Mouse (Mus musculus) kidney, embryonic 15.5 days (tissue): ENCODE data around the gene Papolb. TPM values are rescaled to one million over a fixed set of nuclear protein-coding genes. Genes with fewer than 3 reads are reported as not detected.

ENCODE experiments used
- ATAC-seq: fragments of 200-750 bp; cut with Nextera tagmentation; replicated peaks from 2 replicates; pipeline ENCODE4 v1.8.0; 2017; ENCODE audit warnings: moderate TSS enrichment; ENCODE audit not compliant: low FRiP score
- H3K27ac ChIP-seq: fragments of 300-500 bp; sonication (generic); 2 replicates; pipeline ENCODE4 v1.5.1; 2015; ENCODE audit warnings: mild to moderate bottlenecking, inconsistent platforms
- H3K27me3 ChIP-seq: fragments of 300-500 bp; sonication (generic); 2 replicates; pipeline ENCODE4 v1.6.1; 2015; ENCODE audit warnings: inconsistent platforms
- H3K36me3 ChIP-seq: fragments of 300-500 bp; sonication (generic); 2 replicates; pipeline ENCODE4 v1.6.1; 2015; ENCODE audit warnings: inconsistent platforms
- H3K4me1 ChIP-seq: fragments of 300-500 bp; sonication (generic); 2 replicates; pipeline ENCODE4 v1.6.1; 2015; ENCODE audit warnings: inconsistent platforms
- H3K4me2 ChIP-seq: fragments of 300-500 bp; sonication (generic); 2 replicates; pipeline ENCODE4 v1.6.1; 2015; ENCODE audit warnings: moderate library complexity, mild to moderate bottlenecking, inconsistent platforms
- H3K4me3 ChIP-seq: fragments of 300-500 bp; sonication (generic); replicated peaks from 2 replicates; pipeline ENCODE4 v1.5.1; 2015; ENCODE audit warnings: mild to moderate bottlenecking, inconsistent platforms
- H3K9ac ChIP-seq: fragments of 300-500 bp; sonication (generic); 2 replicates; pipeline ENCODE4 v1.6.1; 2015; ENCODE audit warnings: mild to moderate bottlenecking, inconsistent platforms
- H3K9me3 ChIP-seq: fragments of 300-500 bp; sonication (generic); replicated peaks from 2 replicates; pipeline ENCODE4 v1.6.1; 2016; ENCODE audit warnings: inconsistent platforms
- WGBS: fragments of 180-500 bp; shearing (Covaris S2); methylation state at CpG from one replicate; pipeline ENCODE4 v1.1.7; 2015; ENCODE audit warnings: mixed read lengths; 5-methylcytosine and 5-hydroxymethylcytosine counted together
- polyA plus RNA-seq: library from polyadenylated mRNA; unstranded; fragments of >200 nt; fragmentation: Nextera tagmentation; extraction: Ambion mirVana; gene quantifications from 2 replicates; pipeline ENCODE4 v1.2.1, GENCODE M21; 2015

Gene Papolb
- polyA plus RNA-seq, 1 experiment from 2014 or later = 0.08 TPM

- no peaks in the 10 kb centered on the region for H3K36me3 ChIP-seq
- no peak overlapping the region for H3K9ac ChIP-seq
- ATAC-seq = no peak
- peak overlapping the region; percentile 34; the same call in 1 of the 2 replicates for H3K27ac ChIP-seq
- H3K4me3 ChIP-seq = no peak overlapping the region
- 36% methylated on average over 9 of the region's 9 CpGs for WGBS
- peaks cover 14% of the 10 kb centered on the region for H3K27me3 ChIP-seq
- peak overlapping the region; percentile 100 for H3K4me2 ChIP-seq
- no peaks in the 10 kb centered on the region for H3K9me3 ChIP-seq
- peaks cover 30% of the 10 kb centered on the region for H3K4me1 ChIP-seq
These were observed 19.6 kb upstream of the Papolb start for GRCm38 (mm10) chr5:142549441-142549840.

GRCm38 (mm10) chr5:142547066-142547465 lies 17.2 kb upstream of the Papolb start:
- H3K4me1 ChIP-seq = peaks cover 30% of the 10 kb centered on the region
- H3K9ac ChIP-seq = no peak overlapping the region
- no peaks in the 10 kb centered on the region for H3K9me3 ChIP-seq
- H3K4me3 ChIP-seq = no peak overlapping the region
- no peaks in the 10 kb centered on the region for H3K36me3 ChIP-seq
- no peak overlapping the region for H3K4me2 ChIP-seq
- no peak for ATAC-seq
- no peak overlapping the region for H3K27ac ChIP-seq
- H3K27me3 ChIP-seq = peaks cover 14% of the 10 kb centered on the region
- 90% methylated on average over 3 of the region's 3 CpGs for WGBS

DNA sequence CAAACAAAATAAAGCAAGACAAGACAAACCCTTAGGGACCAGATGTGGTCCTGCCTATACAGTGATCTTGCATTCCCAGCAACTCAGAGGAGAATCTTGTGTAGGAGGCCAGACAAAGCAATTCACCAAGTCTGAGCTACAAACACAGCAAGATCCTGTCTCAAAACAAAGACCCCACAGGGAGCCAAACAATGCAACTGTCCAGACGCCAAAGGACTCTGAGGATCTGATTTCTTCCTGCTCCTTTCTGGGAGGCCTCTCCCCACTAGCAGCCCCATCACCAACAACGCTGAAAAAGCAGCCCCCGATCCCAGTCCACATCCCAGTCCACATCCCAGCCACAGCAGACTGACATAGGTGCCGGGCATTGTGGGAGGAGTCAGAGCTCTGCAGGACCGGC lies 16.5 kb upstream of the Papolb start:
- no peak for ATAC-seq
- no peak overlapping the region for H3K27ac ChIP-seq
- WGBS = 26% methylated on average over 5 of the region's 5 CpGs

GRCm38 (mm10) chr5:142545014-142545795 lies 15.3 kb upstream of the Papolb start:
- no peak for ATAC-seq
- Histone ChIP-seq H3K4me2 (no peak overlapping the region), H3K36me3 (no peaks in the 10 kb centered on the region), H3K27ac (no peak overlapping the region), H3K4me3 (no peak overlapping the region), H3K9me3 (no peaks in the 10 kb centered on the region), H3K9ac (no peak overlapping the region), H3K4me1 (peaks cover 19% of the 10 kb centered on the region), H3K27me3 (peaks cover 6% of the 10 kb centered on the region; the same call in 1 of the 2 replicates)
- WGBS = 61% methylated on average over 5 of the region's 5 CpGs

More for the DNA sequence above, 16.5 kb upstream of the Papolb start:
- Histone ChIP-seq H3K36me3 (no peaks in the 10 kb centered on the region), H3K27me3 (peaks cover 14% of the 10 kb centered on the region), H3K9ac (no peak overlapping the region), H3K4me1 (peaks cover 30% of the 10 kb centered on the region), H3K9me3 (no peaks in the 10 kb centered on the region), H3K4me2 (no peak overlapping the region), H3K4me3 (no peak overlapping the region)

- no peaks in the 10 kb centered on the region for H3K27me3 ChIP-seq
- no peak overlapping the region for H3K4me2 ChIP-seq
- H3K27ac ChIP-seq = no peak overlapping the region
- no peak for ATAC-seq
- H3K36me3 ChIP-seq = no peaks in the 10 kb centered on the region
- H3K4me3 ChIP-seq = no peak overlapping the region
- H3K9me3 ChIP-seq = no peaks in the 10 kb centered on the region
- 82% methylated on average over 3 of the region's 3 CpGs for WGBS
- H3K4me1 ChIP-seq = no peaks in the 10 kb centered on the region
- H3K9ac ChIP-seq = no peak overlapping the region
These were observed 7.4 kb upstream of the Papolb start for GRCm38 (mm10) chr5:142537286-142537685.

- H3K4me2 ChIP-seq = no peak overlapping the region
- no peak overlapping the region for H3K4me3 ChIP-seq
- no peaks in the 10 kb centered on the region for H3K9me3 ChIP-seq
- WGBS = 76% methylated on average over 4 of the region's 4 CpGs
- peaks cover 6% of the 10 kb centered on the region for H3K27me3 ChIP-seq
- H3K4me1 ChIP-seq = no peaks in the 10 kb centered on the region
- H3K27ac ChIP-seq = no peak overlapping the region
- no peak for ATAC-seq
- no peak overlapping the region for H3K9ac ChIP-seq
- no peaks in the 10 kb centered on the region for H3K36me3 ChIP-seq
These were observed 5.5 kb upstream of the Papolb start for GRCm38 (mm10) chr5:142535388-142535787.

GRCm38 (mm10) chr5:142524711-142525464 lies 5.0 kb downstream of the Papolb start:
- WGBS = 69% methylated on average over 8 of the region's 8 CpGs
- Histone ChIP-seq H3K9ac (no peak overlapping the region), H3K27ac (no peak overlapping the region), H3K4me1 (peaks cover 9% of the 10 kb centered on the region; the same call in 1 of the 2 replicates), H3K4me3 (no peak overlapping the region), H3K9me3 (no peaks in the 10 kb centered on the region), H3K36me3 (no peaks in the 10 kb centered on the region), H3K27me3 (peaks cover 23% of the 10 kb centered on the region), H3K4me2 (no peak overlapping the region)
- no peak for ATAC-seq

GRCm38 (mm10) chr5:142521195-142521866 lies 8.5 kb downstream of the Papolb start:
- no peak overlapping the region for H3K4me3 ChIP-seq
- ATAC-seq = no peak
- no peaks in the 10 kb centered on the region for H3K36me3 ChIP-seq
- WGBS = 84% methylated on average over 11 of the region's 11 CpGs
- H3K4me2 ChIP-seq = no peak overlapping the region
- H3K9ac ChIP-seq = no peak overlapping the region
- no peaks in the 10 kb centered on the region for H3K9me3 ChIP-seq
- no peak overlapping the region for H3K27ac ChIP-seq
- H3K27me3 ChIP-seq = no peaks in the 10 kb centered on the region
- H3K4me1 ChIP-seq = peaks cover 9% of the 10 kb centered on the region; the same call in 1 of the 2 replicates

GRCm38 (mm10) chr5:142520360-142520759 lies 9.5 kb downstream of the Papolb start:
- no peak overlapping the region for H3K4me3 ChIP-seq
- no peak overlapping the region for H3K4me2 ChIP-seq
- no peak for ATAC-seq
- no peak overlapping the region for H3K9ac ChIP-seq
- H3K9me3 ChIP-seq = no peaks in the 10 kb centered on the region
- H3K36me3 ChIP-seq = no peaks in the 10 kb centered on the region
- H3K27ac ChIP-seq = no peak overlapping the region
- peaks cover 9% of the 10 kb centered on the region; the same call in 1 of the 2 replicates for H3K4me1 ChIP-seq
- no peaks in the 10 kb centered on the region for H3K27me3 ChIP-seq
- 76% methylated on average over 4 of the region's 4 CpGs for WGBS

DNA sequence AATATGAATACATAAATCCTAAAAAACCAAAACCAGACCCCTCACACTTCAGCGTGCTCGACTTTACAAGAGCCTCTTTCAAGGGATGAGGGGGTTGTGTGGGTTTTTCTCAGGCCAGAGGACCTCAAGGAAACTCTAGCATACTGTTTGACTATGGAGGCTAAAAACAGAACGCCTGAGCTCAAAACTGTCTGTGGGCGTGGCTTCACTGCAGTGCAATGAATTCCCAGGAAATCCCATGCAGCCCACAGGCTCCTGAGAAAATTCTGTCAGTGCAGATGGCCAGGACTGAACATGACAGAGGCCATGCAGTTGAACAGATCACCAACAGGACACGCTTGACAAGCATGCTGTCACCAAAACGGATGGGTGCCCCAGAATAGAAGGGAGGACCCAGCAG lies 10.9 kb downstream of the Papolb start:
- ATAC-seq = no peak
- H3K4me2 ChIP-seq = no peak overlapping the region
- H3K36me3 ChIP-seq = no peaks in the 10 kb centered on the region
- H3K4me3 ChIP-seq = no peak overlapping the region
- H3K27ac ChIP-seq = no peak overlapping the region
- H3K4me1 ChIP-seq = peaks cover 4% of the 10 kb centered on the region; the same call in 1 of the 2 replicates
- WGBS = 55% methylated on average over 6 of the region's 6 CpGs
- H3K9ac ChIP-seq = no peak overlapping the region
- H3K9me3 ChIP-seq = no peaks in the 10 kb centered on the region
- H3K27me3 ChIP-seq = no peaks in the 10 kb centered on the region

DNA sequence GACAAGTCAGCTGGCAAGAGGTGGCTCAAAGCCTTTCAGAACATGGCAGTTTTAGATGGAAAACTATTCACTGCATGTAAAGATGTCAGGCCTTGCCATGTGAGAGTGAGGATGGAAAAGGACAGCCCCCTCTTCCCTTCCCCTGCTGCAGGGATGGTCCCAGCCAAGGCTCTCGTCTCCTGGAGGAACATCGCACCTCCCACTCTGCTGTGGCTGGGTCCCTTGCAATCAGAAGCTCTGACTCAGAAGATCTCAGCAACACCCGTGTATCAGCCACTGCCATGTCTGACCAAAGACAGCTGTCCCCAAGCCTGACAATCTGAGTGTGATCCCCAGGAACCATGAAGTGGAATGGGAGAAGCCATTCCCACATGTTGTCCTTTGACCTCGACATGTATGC lies 17.8 kb downstream of the Papolb start:
- no peak for ATAC-seq
- no peaks in the 10 kb centered on the region for H3K27me3 ChIP-seq
- no peak overlapping the region for H3K27ac ChIP-seq
- 77% methylated on average over 4 of the region's 4 CpGs for WGBS
- no peak overlapping the region for H3K4me3 ChIP-seq
- H3K4me2 ChIP-seq = no peak overlapping the region
- no peaks in the 10 kb centered on the region for H3K36me3 ChIP-seq
- H3K9ac ChIP-seq = no peak overlapping the region
- peaks cover 11% of the 10 kb centered on the region for H3K4me1 ChIP-seq
- H3K9me3 ChIP-seq = no peaks in the 10 kb centered on the region

DNA sequence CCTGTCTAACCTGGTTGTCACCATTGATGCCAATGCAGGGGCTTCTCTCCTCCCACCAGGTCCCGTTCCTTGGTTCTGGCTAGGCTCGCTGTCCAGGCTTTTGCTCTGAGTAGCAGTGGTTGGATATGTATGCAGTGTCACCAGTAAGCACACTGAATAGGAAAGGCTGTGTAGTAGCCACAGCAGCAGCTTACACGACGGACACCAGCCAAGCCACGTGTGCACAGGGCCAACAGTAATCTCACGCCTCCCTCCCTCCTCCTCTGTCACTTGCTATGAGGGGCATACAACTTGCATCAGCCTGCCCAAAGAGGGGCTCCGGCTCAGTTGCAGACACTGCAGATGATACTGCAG lies 19.8 kb downstream of the Papolb start:
- no peaks in the 10 kb centered on the region for H3K27me3 ChIP-seq
- WGBS = 67% methylated on average over 7 of the region's 7 CpGs
- no peak overlapping the region for H3K27ac ChIP-seq
- H3K4me1 ChIP-seq = peaks cover 7% of the 10 kb centered on the region
- no peak for ATAC-seq
- H3K9me3 ChIP-seq = no peaks in the 10 kb centered on the region
- 0 out of 2 replicates have a peak overlapping the region, but pooled peaks have one; percentile 14 for H3K9ac ChIP-seq
- no peak overlapping the region for H3K4me2 ChIP-seq
- no peak overlapping the region for H3K4me3 ChIP-seq
- H3K36me3 ChIP-seq = no peaks in the 10 kb centered on the region
